Mouse (Mus musculus): ENCODE results near the gene Dync1i1.

Gene Dync1i1

DNA sequence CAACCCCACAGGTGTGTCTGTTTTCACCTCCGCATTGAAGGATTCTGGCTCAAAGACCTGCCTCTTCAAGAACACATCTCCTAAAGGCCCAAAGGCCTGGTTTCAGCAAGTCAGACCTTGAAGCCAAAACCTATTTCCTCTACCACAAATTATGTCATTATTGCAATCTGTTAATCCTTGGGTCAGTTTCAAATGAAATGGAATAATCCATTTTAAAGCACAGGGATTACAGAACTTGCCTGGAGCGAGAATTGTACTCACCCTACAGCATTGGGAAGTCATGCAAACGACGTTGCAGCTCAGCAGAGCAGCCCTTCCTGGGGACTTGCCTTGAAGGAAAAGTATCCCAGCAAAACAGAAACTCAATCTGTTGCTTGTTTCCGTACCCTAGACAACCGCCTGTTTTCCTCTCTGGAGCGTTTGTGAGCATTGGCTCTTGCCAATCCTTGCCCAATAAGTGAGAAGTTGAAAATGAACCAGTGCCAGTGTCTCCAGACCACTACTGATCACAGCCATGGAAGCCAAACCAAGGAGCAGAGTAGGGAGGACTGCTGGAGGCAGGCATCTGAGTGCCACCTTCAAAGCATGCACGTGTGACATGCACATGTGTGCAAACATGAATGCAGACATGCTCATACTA is 241.5 kb downstream of the Dync1i1 start:
- DNase-seq (ENCODE audit: low read depth, low spot score): no peak

DNA sequence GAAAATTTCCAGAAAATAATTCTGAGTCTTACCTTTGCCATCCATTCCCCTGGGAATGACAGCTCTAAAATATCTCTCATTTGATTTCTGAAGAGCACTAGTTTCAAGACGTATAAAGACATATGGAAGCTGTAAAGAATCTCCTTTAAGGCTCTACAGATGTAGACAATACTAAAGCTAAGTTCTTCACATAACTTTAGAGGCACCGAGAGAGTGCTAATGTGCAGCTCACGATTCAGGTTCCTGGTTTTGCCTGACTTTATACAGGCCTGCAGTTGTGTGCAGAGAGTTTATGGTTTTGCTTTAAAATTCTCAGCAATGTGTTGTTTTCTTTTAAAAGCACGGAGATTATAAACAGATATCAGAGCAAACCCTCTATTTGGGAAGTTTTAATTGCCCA is 242.1 kb downstream of the Dync1i1 start:
- no peak for DNase-seq (ENCODE audit: low read depth, low spot score)

DNA sequence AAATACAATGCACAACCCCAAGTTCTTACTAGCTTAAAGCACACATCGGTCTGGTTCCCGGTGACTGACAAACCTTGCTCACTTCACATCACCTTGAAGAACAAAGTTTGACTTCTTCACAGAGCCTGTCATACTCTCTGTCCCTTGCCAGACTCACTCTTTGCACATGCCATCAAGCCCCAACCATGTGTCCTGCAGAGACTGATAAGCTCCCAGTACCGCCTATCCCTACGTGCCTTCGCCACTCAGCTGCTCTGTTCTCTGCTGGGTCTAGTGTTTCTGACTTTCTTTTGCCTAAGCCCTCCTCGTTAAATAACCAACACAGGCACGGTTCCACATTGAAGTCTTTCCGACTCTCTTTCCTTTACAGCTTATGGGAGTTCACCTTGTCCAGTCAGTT is 244.2 kb downstream of the Dync1i1 start:
- DNase-seq (ENCODE audit: low read depth, low spot score): no peak

DNA sequence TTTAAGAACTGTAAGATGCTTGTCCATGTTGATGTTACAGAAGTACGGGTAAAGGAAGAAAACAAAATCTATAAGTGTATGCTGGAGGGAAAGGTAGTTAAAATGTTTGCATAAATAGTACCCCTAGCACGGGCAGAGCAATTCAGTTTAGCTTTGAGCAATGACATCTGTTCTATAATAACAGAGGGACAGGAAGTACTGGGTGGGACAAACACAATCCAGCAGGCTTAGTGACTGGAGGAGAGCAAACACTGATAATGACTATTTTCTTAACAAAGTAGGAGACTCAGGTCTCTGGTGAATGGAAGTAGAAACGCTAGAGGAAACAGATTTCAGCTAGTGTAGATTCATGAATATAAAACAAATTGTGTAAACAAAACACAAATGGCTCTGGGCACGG is 250.8 kb downstream of the Dync1i1 start:
- no peak for DNase-seq (ENCODE audit: low read depth, low spot score)

DNA sequence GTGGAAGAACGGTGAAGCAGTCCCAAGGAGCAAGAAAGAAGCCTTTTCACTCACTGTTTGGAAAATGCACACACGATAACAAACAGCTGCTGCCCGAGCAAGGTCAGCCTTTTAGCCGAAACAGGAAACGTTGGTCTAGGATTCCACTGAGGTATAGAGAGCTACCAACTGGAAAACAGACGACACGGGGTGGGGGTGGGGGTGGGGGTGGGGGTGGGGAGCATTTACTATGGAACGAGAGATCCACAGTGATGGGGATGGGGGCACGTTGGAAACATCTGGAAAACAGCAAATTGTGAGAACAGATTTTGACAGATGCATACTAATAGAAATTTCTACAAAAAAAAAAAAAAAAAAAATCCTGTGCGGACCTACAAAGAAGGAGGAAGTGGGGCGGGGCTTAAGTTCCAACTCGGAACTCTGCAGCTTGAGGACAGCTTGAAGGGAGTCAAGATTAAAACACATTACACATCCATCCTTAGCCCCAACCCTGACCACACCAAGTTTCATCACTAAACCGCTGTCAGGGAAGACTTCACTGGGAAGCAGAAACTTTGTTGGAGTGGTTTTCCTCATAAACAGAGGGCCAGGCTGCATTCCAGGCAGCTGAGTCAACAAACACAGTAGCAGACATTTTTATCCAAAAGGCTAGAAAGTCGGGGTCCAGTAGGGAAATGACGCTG is 251.9 kb downstream of the Dync1i1 start:
- DNase-seq (ENCODE audit: low read depth, low spot score): no peak

DNA sequence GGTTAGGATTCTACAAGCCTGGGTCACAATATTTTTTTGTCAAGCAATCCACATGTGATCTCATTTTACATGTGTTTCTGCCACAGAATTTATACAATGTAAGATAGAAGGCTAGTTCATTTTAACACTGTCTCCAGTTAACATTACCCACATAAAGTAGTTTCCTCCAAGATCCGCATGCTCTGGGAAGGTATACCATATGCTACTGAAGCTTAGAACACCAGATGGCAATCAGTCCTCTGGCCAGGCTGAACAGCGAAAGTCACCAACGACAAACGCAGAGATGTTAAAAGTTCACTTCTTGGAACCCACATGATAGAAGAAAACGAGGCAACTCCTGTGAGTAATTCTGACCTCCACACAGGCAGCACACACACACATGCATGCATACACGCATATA is 265.8 kb downstream of the Dync1i1 start:
- DNase-seq (ENCODE audit: low read depth, low spot score): no peak

DNA sequence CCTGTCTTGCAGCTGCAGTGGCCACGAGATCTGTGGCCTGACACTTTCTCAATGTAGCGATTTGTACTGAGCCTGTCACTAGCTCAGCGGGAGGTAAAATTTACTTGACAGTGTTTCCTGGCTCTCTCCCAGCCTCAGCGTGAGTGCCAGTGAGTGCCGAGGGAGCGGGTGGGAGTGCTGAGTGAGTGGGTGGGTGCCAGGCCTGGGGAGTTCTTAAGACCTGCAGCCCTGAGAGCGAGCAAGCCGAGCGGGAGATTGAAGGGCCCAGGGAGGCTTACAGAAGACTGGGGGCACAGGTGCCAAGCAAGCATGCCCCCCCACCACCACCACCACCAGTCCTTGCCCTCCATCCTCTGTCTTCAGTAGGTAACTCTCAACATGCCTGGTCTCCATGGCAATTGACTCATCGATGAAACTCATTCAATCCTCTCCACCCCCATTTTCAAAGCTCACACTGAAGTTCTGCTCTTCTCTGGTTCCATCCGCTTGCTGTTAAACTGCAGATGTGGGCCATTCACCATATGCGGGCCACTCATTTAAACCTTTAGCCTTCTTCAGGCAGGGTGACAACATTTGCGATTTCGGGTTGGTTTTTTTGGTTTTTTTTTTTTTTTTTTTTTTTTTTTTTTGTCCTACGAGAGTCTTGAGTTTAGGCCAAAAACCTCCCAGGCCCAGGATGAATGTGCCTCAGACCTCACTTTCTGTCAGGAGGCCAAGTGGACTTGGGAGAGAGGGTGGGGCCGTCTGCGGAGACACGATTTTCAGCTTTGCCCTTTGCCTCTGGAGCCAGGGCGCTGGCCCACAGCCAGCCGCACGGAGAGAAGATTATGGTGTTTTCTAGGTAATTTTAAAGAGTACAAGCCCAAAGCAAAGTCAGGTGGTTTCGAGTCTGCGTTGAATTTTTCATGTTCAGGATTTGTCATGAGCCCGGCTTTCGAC is 266.6 kb downstream of the Dync1i1 start:
- no peak for DNase-seq (ENCODE audit: low read depth, low spot score)

DNA sequence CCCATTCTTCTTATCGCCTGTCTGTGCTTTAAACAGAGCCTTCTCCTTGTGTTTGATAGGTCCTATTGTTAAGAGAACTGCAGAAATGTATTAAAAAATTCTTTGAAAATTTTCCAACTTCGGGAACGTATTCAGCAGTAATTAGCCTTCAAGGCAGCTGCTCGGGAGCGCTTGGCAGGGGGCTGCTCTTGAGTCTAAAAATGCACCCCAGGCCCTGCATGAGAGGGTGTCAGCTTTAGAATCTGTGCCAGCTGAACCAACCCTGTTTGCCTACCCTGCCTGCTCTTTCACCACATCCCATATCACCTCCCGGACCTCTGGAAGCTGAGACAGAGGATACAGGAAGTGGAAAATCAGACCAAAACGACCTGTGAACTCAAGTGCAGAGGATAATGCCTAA is 267.6 kb downstream of the Dync1i1 start:
- DNase-seq (ENCODE audit: low read depth, low spot score): no peak

DNA sequence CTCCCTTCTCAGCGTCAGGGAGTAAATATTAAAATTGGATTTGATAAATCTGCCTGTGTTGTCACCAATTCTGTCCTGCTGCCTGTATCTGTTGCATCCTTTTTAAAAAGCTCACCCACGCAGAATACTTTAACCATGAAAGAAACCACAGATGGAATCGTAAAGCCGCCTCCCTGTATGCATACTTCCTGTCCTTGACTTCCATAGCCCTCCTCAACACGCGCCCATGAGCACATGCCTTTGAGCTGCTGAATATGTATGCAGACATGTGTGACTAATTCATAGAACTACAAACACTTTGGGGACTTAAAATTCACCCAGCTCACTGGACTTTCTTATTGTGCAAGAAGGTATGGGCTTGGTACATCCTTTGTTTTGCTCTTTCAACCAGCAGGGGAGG is 272.1 kb downstream of the Dync1i1 start:
- DNase-seq (ENCODE audit: low read depth, low spot score): no peak

DNA sequence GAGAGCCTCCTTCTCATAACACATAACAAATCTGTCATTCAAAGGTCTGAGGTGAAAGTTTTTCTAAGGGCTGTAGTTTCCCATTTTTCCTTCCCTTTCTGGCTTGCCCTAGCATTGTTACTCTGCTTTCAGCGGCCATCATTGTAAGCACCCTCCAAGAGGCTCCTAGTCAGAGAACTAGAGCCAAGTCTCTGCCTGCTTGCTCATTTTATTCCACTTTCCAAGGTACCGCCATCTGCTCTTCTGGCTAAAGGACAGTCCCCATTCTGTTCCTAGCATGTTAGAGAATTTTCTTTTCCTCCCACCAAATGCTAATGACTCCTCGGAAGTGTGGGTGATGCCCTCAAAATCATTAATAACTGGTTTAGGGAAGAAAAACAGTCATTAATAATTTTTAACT is 276.6 kb downstream of the Dync1i1 start:
- DNase-seq (ENCODE audit: low read depth, low spot score): no peak

DNA sequence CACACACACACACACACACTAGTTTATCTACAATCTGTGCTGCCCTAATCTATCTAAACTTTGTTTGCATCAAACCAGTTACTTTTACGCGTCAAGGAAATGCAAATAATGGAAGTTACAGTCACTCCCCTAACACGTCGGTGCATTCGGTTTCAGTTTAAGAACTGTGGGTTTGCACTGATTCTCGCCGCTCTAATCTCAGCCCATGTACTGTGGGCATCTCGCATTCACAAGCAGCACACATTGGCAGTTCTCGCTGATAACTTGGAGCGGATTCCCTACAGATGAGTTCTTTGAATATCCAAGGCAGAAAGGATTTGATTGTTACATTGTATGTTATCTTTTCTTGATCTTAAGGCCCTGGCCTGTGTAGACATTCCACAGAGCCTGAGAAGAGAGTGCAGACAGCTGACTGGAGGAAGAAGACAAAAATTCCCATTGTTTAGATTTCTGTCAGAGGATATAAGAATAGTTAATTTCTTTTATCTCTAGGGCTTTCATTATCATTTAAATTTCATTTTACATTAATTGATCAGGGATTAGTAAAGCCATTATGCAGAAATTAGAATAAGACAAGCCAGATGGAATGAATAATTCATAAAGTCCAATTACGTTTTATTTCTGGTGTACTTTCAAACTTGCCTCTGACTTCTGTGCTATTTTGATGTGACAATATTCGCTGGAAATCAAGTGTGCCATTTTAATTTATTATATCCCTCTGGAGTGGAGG is 279.5 kb downstream of the Dync1i1 start:
- no peak for DNase-seq (ENCODE audit: low read depth, low spot score)

DNA sequence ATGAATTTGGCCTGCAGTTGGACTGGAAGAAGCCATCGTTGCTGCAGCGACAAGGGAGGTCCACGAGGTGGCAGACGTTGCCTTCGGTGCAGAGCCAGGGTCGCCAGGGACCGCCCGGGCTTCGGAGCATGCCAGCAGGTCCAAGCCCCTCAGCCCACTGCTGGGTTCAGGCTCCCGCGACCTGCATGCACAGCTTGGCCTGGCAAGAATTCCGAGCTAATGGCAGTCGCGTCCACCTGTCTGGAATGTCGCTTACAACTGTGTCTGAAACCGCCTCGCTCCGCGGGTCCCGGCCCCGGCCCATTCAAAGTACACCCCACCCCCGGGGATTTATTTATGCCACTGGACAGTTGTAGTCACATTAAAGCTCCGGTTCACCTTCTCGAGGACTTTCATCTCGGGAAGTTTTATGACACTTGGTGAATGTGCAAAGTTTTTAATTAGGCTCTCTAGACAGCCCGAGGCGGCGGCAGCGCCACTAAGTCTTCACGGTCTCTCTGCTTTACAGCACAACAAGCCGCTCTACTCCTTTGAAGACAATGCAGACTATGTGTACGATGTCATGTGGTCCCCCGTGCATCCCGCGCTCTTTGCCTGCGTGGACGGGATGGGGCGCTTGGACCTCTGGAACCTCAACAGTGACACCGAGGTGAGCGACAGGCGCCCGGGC is 280.5 kb downstream of the Dync1i1 start:
- peak; percentile 60 for DNase-seq (ENCODE audit: low read depth, low spot score)

DNA sequence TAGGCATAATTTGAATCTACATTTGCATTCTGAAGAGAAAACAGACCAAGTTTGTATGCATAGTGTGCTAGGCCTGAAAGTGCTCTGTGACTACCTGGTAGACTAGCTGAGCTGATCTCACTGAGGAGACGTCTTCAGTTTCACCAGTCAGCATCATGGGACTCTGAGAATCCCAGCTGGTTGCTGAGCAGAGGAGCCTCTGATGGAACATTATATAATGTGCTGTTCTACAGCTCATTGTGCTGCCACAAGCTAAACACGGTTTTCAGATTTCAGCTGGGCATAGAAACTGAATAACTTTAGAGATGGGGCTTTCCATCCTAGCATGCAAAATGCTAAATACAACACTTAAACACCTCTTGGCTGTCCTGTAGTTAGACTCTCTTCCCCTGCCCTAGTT is 285.9 kb downstream of the Dync1i1 start:
- DNase-seq (ENCODE audit: low read depth, low spot score): no peak

DNA sequence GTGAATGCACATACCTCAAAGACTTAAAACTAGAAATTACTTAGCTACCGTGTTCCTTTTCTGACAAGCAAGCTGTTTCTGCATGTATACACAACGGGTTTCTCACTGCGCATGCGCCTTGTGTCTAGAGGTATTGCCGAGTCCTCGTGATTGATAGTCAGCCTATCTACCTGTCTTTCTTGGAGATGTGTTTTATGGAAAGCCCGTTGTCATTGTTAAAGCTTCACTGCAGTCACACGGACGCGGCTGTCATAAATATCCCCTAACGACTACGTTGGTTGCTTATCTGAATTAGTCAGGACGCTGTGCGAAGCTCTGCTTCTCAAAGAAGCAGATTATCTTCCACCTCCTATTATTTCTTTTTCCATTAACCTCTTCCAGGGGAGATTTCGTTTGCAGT is 290.2 kb downstream of the Dync1i1 start:
- no peak for DNase-seq (ENCODE audit: low read depth, low spot score)

DNA sequence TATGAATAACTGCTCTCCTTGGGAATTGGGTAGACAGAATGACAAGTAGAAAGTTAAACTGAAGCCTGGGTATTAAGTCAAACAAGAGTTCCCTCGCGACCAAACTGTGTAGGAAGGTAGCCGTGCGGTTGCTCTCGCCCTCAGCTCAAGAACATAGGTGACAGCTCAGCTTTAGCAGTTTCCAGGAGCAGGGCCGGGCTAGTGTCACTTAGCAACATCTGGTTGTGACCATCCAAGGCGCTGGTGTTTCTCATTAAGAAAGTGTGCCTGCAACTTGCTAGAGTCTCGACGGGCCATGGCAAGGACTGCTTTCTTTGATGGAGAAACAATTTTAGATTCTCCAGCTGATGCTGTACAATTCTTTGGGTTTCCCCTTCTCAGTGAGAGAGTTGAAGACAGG is 291.5 kb downstream of the Dync1i1 start:
- DNase-seq (ENCODE audit: low read depth, low spot score): no peak

DNA sequence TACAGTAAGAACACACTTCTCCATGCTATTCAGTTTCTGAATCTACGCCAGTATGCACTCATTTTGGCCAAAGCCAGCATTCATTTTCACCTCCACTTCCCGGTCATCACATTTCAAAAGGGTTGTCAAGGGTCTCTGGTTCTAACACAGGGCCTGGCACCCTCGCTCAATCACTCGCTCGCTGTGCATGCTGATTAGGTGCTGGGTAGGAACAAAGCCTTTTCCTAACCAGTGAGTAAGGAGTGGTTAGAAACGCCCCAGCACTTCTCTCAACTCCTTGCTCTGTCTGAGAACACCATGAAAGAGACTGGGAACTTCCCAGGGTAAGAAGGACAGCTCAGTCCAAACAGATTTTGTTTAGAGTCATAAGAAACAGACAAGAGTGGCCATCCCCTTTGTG is 298.5 kb downstream of the Dync1i1 start:
- no peak for DNase-seq (ENCODE audit: low read depth, low spot score)

DNA sequence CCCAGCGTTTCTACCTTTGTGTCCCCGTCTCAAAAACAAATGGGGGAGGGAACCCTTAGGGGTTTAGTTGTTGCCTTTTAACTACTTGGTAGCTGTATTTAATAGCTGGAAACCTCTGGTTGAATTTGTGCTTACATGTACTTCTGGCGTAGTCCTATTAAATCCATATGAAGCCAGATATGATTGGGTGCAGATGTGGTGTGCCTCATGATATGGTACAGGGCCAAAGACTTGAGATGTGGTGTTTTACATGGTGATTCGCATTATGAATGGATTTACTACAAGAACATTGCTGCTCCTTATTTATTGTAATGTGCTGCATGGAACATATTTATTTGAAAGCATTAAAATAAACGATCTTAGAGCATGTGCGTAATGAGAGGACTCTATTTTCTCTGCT is 302.2 kb downstream of the Dync1i1 start:
- DNase-seq (ENCODE audit: low read depth, low spot score): no peak

DNA sequence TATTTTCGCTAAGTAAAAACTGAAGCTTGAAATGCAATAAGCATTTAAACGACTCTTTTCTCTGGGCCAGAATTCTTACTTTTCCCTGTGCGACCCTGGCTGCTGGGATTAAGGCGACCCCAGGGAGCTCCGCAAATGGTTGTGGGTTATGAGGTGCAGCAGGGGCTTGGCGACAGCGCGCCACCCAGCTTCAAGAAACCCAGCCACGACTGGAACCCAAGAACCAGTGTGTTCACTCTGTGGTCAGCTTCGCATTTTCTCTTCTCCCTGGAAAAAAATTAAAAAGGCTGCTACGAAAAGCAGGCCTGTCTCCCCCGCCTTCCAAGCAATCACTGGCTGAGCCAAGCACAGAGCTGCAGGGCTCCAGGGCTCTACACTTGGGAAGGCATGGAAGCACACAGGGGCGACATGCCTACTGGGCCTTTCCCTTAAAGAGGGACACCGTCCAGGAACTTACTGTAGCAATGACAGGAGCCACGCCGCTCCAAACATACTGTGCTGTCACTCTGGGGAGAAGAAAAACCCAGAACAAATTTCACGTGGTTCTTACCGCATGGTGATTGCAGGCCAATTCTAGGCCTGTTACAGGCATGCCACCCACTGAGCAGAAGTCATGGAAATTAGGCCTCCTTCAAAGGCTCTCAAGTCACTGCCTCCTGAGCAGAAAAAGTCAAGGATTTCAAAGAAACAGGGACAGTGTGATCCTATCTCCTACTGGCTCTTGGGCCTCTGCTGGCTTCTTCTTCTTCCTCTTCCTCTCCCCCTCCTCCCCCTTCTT is 313.5 kb downstream of the Dync1i1 start:
- DNase-seq (ENCODE audit: low read depth, low spot score): no peak

DNA sequence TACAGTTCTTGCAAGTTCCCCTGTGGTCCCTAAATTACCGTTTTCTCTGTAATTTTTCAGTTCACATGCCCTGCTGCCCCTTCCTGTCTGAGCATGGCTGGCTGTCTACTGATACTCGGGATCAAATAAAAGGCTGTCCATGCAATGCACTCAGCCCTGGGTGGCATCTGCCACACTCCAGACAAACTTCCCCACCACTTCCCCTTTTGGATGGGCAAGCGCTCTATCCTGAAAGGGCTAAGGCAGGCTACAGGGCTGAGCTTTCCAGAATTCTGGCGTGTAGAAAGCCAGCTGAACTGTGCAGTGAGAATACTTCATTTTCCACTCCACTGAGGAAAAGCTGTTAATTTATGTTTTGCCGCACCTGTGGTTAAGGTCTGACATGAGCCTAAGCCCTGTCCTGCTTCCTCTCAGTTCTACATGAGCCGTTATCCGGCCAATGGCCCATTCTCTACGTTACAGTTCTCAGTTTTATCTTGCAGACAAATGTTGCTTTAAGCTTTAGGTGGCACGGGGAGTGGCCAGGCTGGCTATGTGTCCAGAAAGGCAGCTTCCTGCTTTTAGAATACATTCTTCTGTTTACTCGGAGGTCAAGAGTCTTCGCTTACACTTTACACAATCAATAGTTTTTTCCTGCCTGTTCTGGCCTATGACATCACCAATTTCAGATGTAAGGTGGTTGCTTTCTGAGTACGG is 321.4 kb downstream of the Dync1i1 start:
- DNase-seq (ENCODE audit: low read depth, low spot score): no peak

DNA sequence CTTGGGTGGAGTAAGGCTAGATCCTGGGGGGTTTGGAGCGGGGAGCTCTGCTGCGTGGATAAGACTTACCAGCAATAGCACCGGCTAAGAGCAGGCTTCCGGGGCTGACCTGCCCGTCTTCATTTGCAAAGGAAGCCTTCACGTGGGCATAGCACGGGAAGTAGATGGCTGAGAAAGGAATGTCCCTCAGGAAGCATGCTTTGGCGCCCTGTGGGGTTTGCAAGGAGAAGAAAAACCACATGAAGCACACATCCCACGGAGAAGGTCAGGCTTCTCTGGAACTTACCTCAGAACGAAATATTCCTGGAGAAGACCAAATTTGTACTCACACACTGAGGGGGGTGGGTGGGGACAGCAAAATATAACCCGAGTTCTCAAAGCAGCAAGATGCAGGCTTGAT is 327.3 kb downstream of the Dync1i1 start:
- DNase-seq (ENCODE audit: low read depth, low spot score): no peak
